8 mouse cellular contexts compared by ENCODE assay signal in the genomic region with DNA sequence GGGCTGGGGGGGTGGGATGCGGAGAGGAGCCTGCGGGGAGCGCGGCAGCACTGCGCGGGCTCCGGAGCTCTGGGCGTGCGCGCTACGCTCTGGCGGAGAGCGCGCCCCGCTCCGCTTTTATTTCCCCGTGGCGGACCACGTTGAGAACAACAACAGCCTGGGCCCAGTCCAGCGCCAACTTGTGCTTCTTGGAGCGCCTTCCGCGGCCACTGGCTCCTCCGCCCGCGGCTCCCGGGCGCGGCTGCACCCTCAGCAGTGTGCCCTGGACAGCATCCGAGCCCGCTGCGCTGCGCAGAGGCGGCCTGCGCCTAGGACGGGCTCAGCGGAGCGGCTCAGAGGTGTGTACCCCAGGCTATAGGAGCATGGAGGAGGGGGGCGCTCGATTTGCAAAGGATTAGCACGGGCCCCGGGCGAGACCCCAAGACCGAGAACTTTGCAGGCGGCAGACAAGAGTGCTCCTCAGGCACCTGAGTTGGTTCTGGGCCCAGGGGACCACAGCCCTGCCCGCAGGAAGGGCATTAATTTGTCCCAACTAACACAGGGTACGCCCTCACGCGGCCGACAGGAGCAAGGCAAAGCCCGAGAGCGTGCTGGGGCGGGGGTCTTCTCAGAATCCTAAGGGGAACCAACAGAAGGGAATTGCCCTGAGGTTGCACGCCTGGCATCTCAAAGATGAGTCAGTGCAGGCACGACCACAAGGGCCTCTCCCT. TPM values are rescaled to one million over a fixed set of nuclear protein-coding genes. Genes with fewer than 3 reads are reported as not detected.
DNase-seq lines count a peak whose midpoint lies in the region; ATAC-seq and TF ChIP-seq lines count a peak whose summit lies in the region.

A gene (minus strand): TSS at position 91 of the 710 bp plus-strand sequence.

- H3K9ac ChIP-seq in ES-E14 (ENCODE audit: insufficient read depth, low read depth, low read length, poor library complexity, severe bottlenecking): peak within 1 kb of the TSS; percentile 86
- H3K9ac ChIP-seq in forebrain, embryonic 14.5 days (ENCODE audit: low read length): peak within 1 kb of the TSS; percentile 97
- peak within 1 kb of the TSS; percentile 84 for H3K9ac ChIP-seq in lung, embryonic 15.5 days

- peak; percentile 85 for ATAC-seq in forebrain, embryonic 14.5 days
- peak; percentile 82 for ATAC-seq in lung, embryonic 15.5 days (ENCODE audit: borderline replicate concordance, extremely low read depth, low FRiP score, low TSS enrichment)

- peak within 1 kb of the TSS; percentile 91 to 93 for H3K4me3 ChIP-seq in ES-E14 (ENCODE audit: insufficient read depth in 1 of 2, low read depth in 1 of 2, low read length in 2 of 2, poor library complexity in 1 of 2, severe bottlenecking in 1 of 2)
- H3K4me3 ChIP-seq in forebrain, embryonic 14.5 days (ENCODE audit: low read depth, low read length): peak within 1 kb of the TSS; percentile 98
- H3K4me3 ChIP-seq in lung, embryonic 15.5 days: peak within 1 kb of the TSS; percentile 72

- in situ Hi-C loops in ES-E14 (cut with MboI; ENCODE audit: low sequenced_read_pairs in 2 of 2, unreplicated experiment in 2 of 2): no loop called here

- H3K4me1 ChIP-seq in ES-E14 (ENCODE audit: control insufficient read depth in 2 of 2, insufficient read depth in 2 of 2, low read length in 2 of 2, poor library complexity in 1 of 2): peaks cover 0 to 7% of the 10 kb centered on the region in 2 experiments; a peak in 1 of 4 replicates
- H3K4me1 ChIP-seq in forebrain, embryonic 14.5 days (ENCODE audit: control insufficient read depth, insufficient read depth, low read length): peaks cover 17% of the 10 kb centered on the region
- peaks cover 15% of the 10 kb centered on the region for H3K4me1 ChIP-seq in lung, embryonic 15.5 days

- intact Hi-C loops in heart, postnatal 14 days (cut with DNase I): loop anchor here (5.0 kb wide), 1 partner anchor 69 kb away; a partner anchor contains a TSS

- H3K36me3 ChIP-seq in ES-E14 (ENCODE audit: control insufficient read depth, insufficient read depth, low read length, poor library complexity, severe bottlenecking): peaks cover 5% of the 10 kb centered on the region; the same call in 1 of the 2 replicates
- H3K36me3 ChIP-seq in forebrain, embryonic 14.5 days (ENCODE audit: control insufficient read depth, insufficient read depth, low read length): peaks cover 29% of the 10 kb centered on the region
- peaks cover 24% of the 10 kb centered on the region for H3K36me3 ChIP-seq in lung, embryonic 15.5 days

- under 1% methylated on average over 54 of the region's 55 CpGs for WGBS in forebrain, embryonic 14.5 days
- WGBS in lung, embryonic 15.5 days: 1% methylated on average over 33 of the region's 55 CpGs

- peak within 1 kb of the TSS; percentile 67 for H3K4me2 ChIP-seq in forebrain, embryonic 14.5 days (ENCODE audit: low read length)
- peak within 1 kb of the TSS; percentile 76 for H3K4me2 ChIP-seq in lung, embryonic 15.5 days

- no peaks in the 10 kb centered on the region for H3K27me3 ChIP-seq in forebrain, embryonic 14.5 days (replicated peaks; ENCODE audit: control insufficient read depth, insufficient read depth, low read length)
- no peaks in the 10 kb centered on the region for H3K27me3 ChIP-seq in lung, embryonic 15.5 days

- peak; percentile 59 for DNase-seq in ES-E14 (ENCODE audit: low read depth, low spot score)
- peak; percentile 67 for DNase-seq in cerebellum, adult 11 months
- peak; percentile 91 for DNase-seq in forebrain, embryonic 14.5 days (ENCODE audit: low spot score)
- peak; percentile 77 to 84 for DNase-seq in heart, postnatal 14 days
- peak; percentile 62 for DNase-seq in layer of hippocampus, adult 9-11 months
- DNase-seq in ovary, postnatal 10 days (ENCODE audit: low spot score): peak; percentile 77
- DNase-seq in urinary bladder, postnatal 14 days (ENCODE audit: low spot score): peak; percentile 80

- no peaks in the 10 kb centered on the region for H3K9me3 ChIP-seq in ES-E14 (ENCODE audit: control insufficient read depth, insufficient read depth, low read depth, low read length)
- H3K9me3 ChIP-seq in forebrain, embryonic 14.5 days (replicated peaks; ENCODE audit: control insufficient read depth, low read length): no peaks in the 10 kb centered on the region
- H3K9me3 ChIP-seq in lung, embryonic 15.5 days: no peaks in the 10 kb centered on the region

- H3K27ac ChIP-seq in ES-E14 (ENCODE audit: insufficient read depth, low read depth, low read length, poor library complexity, severe bottlenecking): peak within 1 kb of the TSS; percentile 34; the same call in 1 of the 2 replicates
- H3K27ac ChIP-seq in forebrain, embryonic 14.5 days (ENCODE audit: low read depth, low read length): peak within 1 kb of the TSS; percentile 95
- peak within 1 kb of the TSS; percentile 87 for H3K27ac ChIP-seq in lung, embryonic 15.5 days

TF ChIP-seq in ES-E14, 5 proteins besides CTCF, POLR2A, EP300 and RAD21:
- TF ChIP-seq ZC3H11A (IDR thresholded peaks at IDR 0.05; ENCODE audit: borderline replicate concordance, low read depth, low read length) (no peak), CHD2 (IDR thresholded peaks at IDR 0.05; ENCODE audit: low read depth, low read length) (no peak), HCFC1 (IDR thresholded peaks at IDR 0.05; ENCODE audit: borderline replicate concordance, insufficient read depth, low read length) (peak; percentile 63)

RNA-seq across cellular contexts. Expression of the gene that starts here (rescaled TPM):
- total RNA-seq in ES-E14 (2012; rRNA removed): 13.6 and 14.0 TPM in 2 replicates
- polyA plus RNA-seq in forebrain, embryonic 14.5 days (2014; fragmentation: Nextera tagmentation; extraction: Ambion mirVana): 20.5 and 27.0 TPM in 2 replicates
- total RNA-seq in heart, postnatal 14 days (2021): 1 to 10 TPM; 6.5 to 7.1 TPM
- polyA plus RNA-seq in lung, embryonic 15.5 days (2015; fragmentation: Nextera tagmentation; extraction: Ambion mirVana): 44.4 and 46.6 TPM in 2 replicates

Comparison
In these comparisons a context has a peak if more than half of its experiments do, and no peak if none do; other contexts are left out.
1. Peak in every context shown above with its lines: DNase-seq, ATAC-seq, H3K4me3 ChIP-seq and H3K27ac ChIP-seq.
2. H3K27ac ChIP-seq: peak in every context shown above with its lines; median percentile 95 in forebrain, embryonic 14.5 days; 87 in lung, embryonic 15.5 days; 34 in ES-E14.